Mouse (Mus musculus) forebrain, embryonic 11.5 days (tissue): ENCODE measurements around the gene Dab1. TPM values are rescaled to one million over a fixed set of nuclear protein-coding genes. Genes with fewer than 3 reads are reported as not detected.

ENCODE experiments used
- ATAC-seq: fragments of 200-750 bp; cut with Nextera tagmentation; replicated peaks from 2 replicates; pipeline ENCODE4 v1.8.0; 2017; ENCODE audit warnings: moderate TSS enrichment; ENCODE audit not compliant: low FRiP score
- DNase-seq: peaks from one replicate; pipeline ENCODE4 v3.0.0-alpha.2; 2017; ENCODE audit warnings: low spot score
- H3K27ac ChIP-seq: fragments of 300-500 bp; sonication (generic); 2 replicates; pipeline ENCODE4 v1.5.1; 2014; ENCODE audit warnings: low read depth, low read length
- H3K27me3 ChIP-seq: fragments of 300-500 bp; sonication (generic); 2 replicates; pipeline ENCODE4 v1.6.1; 2014; ENCODE audit warnings: mild to moderate bottlenecking, low read length, mixed read lengths; ENCODE audit not compliant: control insufficient read depth, insufficient read depth
- H3K36me3 ChIP-seq: fragments of 300-500 bp; sonication (generic); 2 replicates; pipeline ENCODE4 v1.6.1; 2014; ENCODE audit warnings: mild to moderate bottlenecking, low read length, moderate library complexity, mixed read lengths; ENCODE audit not compliant: control insufficient read depth, insufficient read depth
- H3K4me1 ChIP-seq: fragments of 300-500 bp; sonication (generic); replicated peaks from 2 replicates; pipeline ENCODE4 v1.6.1; 2014; ENCODE audit warnings: low read length, mixed read lengths; ENCODE audit not compliant: control insufficient read depth, insufficient read depth
- H3K4me2 ChIP-seq: fragments of 300-500 bp; sonication (generic); 2 replicates; pipeline ENCODE4 v1.6.1; 2014; ENCODE audit warnings: low read depth, mild to moderate bottlenecking, low read length, moderate library complexity, mixed read lengths; ENCODE audit not compliant: severe bottlenecking
- H3K4me3 ChIP-seq: fragments of 300-500 bp; sonication (generic); 2 replicates; pipeline ENCODE4 v1.5.1; 2014; ENCODE audit warnings: low read depth, low read length
- H3K9ac ChIP-seq: fragments of 300-500 bp; sonication (generic); 2 replicates; pipeline ENCODE4 v1.6.1; 2014; ENCODE audit warnings: low read length
- H3K9me3 ChIP-seq: fragments of 300-500 bp; sonication (generic); 2 replicates; pipeline ENCODE4 v1.6.1; 2016; ENCODE audit warnings: low read length, mixed read lengths; ENCODE audit not compliant: control insufficient read depth
- WGBS: fragments of 180-500 bp; shearing (Covaris S2); extraction: QIAGEN DNeasy Blood & Tissue Kit; methylation state at CpG from one replicate; pipeline ENCODE4 v1.1.7; 2014; 5-methylcytosine and 5-hydroxymethylcytosine counted together
- polyA plus RNA-seq: library from polyadenylated mRNA; unstranded; fragments of >200 nt; fragmentation: Nextera tagmentation; extraction: Ambion mirVana; gene quantifications from 2 replicates; pipeline ENCODE4 v1.2.1, GENCODE M21; 2014

The Dab1 gene
- polyA plus RNA-seq, 1 experiment from 2014 or later = 51.6 TPM

- H3K36me3 ChIP-seq = no peaks in the 10 kb centered on the region
- H3K27me3 ChIP-seq = no peaks in the 10 kb centered on the region
- no peak overlapping the region for H3K9ac ChIP-seq
- no peak overlapping the region for H3K4me2 ChIP-seq
- no peak for DNase-seq
- no peaks in the 10 kb centered on the region for H3K4me1 ChIP-seq
- WGBS = 86% methylated on average over 4 of the region's 4 CpGs
- H3K9me3 ChIP-seq = no peaks in the 10 kb centered on the region
- ATAC-seq = no peak
- no peak overlapping the region for H3K4me3 ChIP-seq
- H3K27ac ChIP-seq = no peak overlapping the region
Measured at GRCm38 (mm10) chr4:104120108-104120507, 500.9 kb downstream of the Dab1 start.

- WGBS = 96% methylated on average over 5 of the region's 5 CpGs
- no peaks in the 10 kb centered on the region for H3K27me3 ChIP-seq
- H3K4me1 ChIP-seq = no peaks in the 10 kb centered on the region
- no peak overlapping the region for H3K27ac ChIP-seq
- H3K36me3 ChIP-seq = no peaks in the 10 kb centered on the region
- no peak for DNase-seq
- H3K4me2 ChIP-seq = no peak overlapping the region
- H3K4me3 ChIP-seq = no peak overlapping the region
- ATAC-seq = no peak
- H3K9me3 ChIP-seq = no peaks in the 10 kb centered on the region
- H3K9ac ChIP-seq = no peak overlapping the region
Measured at GRCm38 (mm10) chr4:104121959-104122358, 502.8 kb downstream of the Dab1 start.

- ATAC-seq = no peak
Measured at GRCm38 (mm10) chr4:104122364-104122763, 503.2 kb downstream of the Dab1 start.

GRCm38 (mm10) chr4:104153637-104154036 lies 534.5 kb downstream of the Dab1 start:
- DNase-seq (no peak), ATAC-seq (no peak)
- Histone ChIP-seq H3K27me3 (no peaks in the 10 kb centered on the region), H3K4me3 (no peak overlapping the region), H3K4me1 (no peaks in the 10 kb centered on the region), H3K9me3 (no peaks in the 10 kb centered on the region), H3K9ac (no peak overlapping the region), H3K27ac (no peak overlapping the region), H3K36me3 (no peaks in the 10 kb centered on the region), H3K4me2 (no peak overlapping the region)

More at GRCm38 (mm10) chr4:104122364-104122763, 503.2 kb downstream of the Dab1 start:
- Histone ChIP-seq H3K4me3 (no peak overlapping the region), H3K9ac (no peak overlapping the region), H3K4me1 (no peaks in the 10 kb centered on the region), H3K36me3 (no peaks in the 10 kb centered on the region), H3K4me2 (no peak overlapping the region), H3K27ac (no peak overlapping the region), H3K9me3 (no peaks in the 10 kb centered on the region), H3K27me3 (no peaks in the 10 kb centered on the region)
- WGBS = 68% methylated on average over 1 of the region's 1 CpGs
- DNase-seq = no peak

GRCm38 (mm10) chr4:104178067-104178466 lies 558.9 kb downstream of the Dab1 start:
- 79% methylated on average over 3 of the region's 3 CpGs for WGBS

GRCm38 (mm10) chr4:104186311-104186710 lies 567.2 kb downstream of the Dab1 start:
- ATAC-seq (no peak), DNase-seq (no peak)
- no peaks in the 10 kb centered on the region for H3K27me3 ChIP-seq
- H3K4me3 ChIP-seq = no peak overlapping the region
- no peaks in the 10 kb centered on the region for H3K9me3 ChIP-seq
- no peak overlapping the region for H3K9ac ChIP-seq
- H3K4me2 ChIP-seq = no peak overlapping the region
- H3K36me3 ChIP-seq = no peaks in the 10 kb centered on the region
- WGBS = 80% methylated on average over 4 of the region's 4 CpGs
- no peak overlapping the region for H3K27ac ChIP-seq
- no peaks in the 10 kb centered on the region for H3K4me1 ChIP-seq

More at GRCm38 (mm10) chr4:104178067-104178466, 558.9 kb downstream of the Dab1 start:
- no peaks in the 10 kb centered on the region for H3K27me3 ChIP-seq
- no peaks in the 10 kb centered on the region for H3K4me1 ChIP-seq
- DNase-seq (no peak), ATAC-seq (no peak)
- no peak overlapping the region for H3K4me2 ChIP-seq
- H3K4me3 ChIP-seq = no peak overlapping the region
- H3K27ac ChIP-seq = no peak overlapping the region
- no peaks in the 10 kb centered on the region for H3K9me3 ChIP-seq
- H3K9ac ChIP-seq = no peak overlapping the region
- no peaks in the 10 kb centered on the region for H3K36me3 ChIP-seq

- DNase-seq (no peak), ATAC-seq (no peak)
- H3K27ac ChIP-seq = no peak overlapping the region
- H3K4me2 ChIP-seq = no peak overlapping the region
- no peak overlapping the region for H3K4me3 ChIP-seq
- no peaks in the 10 kb centered on the region for H3K27me3 ChIP-seq
- no peaks in the 10 kb centered on the region for H3K9me3 ChIP-seq
- 91% methylated on average over 8 of the region's 8 CpGs for WGBS
- no peaks in the 10 kb centered on the region for H3K36me3 ChIP-seq
- no peaks in the 10 kb centered on the region for H3K4me1 ChIP-seq
- H3K9ac ChIP-seq = no peak overlapping the region
Measured at GRCm38 (mm10) chr4:104198635-104199034, 579.5 kb downstream of the Dab1 start.

GRCm38 (mm10) chr4:104201686-104202085 lies 582.5 kb downstream of the Dab1 start:
- 83% methylated on average over 5 of the region's 5 CpGs for WGBS
- DNase-seq (no peak), ATAC-seq (no peak)
- Histone ChIP-seq H3K4me3 (no peak overlapping the region), H3K9ac (no peak overlapping the region), H3K27ac (no peak overlapping the region), H3K9me3 (no peaks in the 10 kb centered on the region), H3K4me2 (no peak overlapping the region), H3K4me1 (no peaks in the 10 kb centered on the region), H3K27me3 (no peaks in the 10 kb centered on the region), H3K36me3 (no peaks in the 10 kb centered on the region)

- ATAC-seq (no peak), DNase-seq (no peak)
- Histone ChIP-seq H3K4me3 (no peak overlapping the region), H3K4me2 (no peak overlapping the region), H3K9me3 (no peaks in the 10 kb centered on the region), H3K36me3 (no peaks in the 10 kb centered on the region), H3K9ac (no peak overlapping the region), H3K27ac (no peak overlapping the region), H3K27me3 (no peaks in the 10 kb centered on the region), H3K4me1 (no peaks in the 10 kb centered on the region)
- 39% methylated on average over 6 of the region's 6 CpGs for WGBS
Measured at GRCm38 (mm10) chr4:104204047-104204446, 584.9 kb downstream of the Dab1 start.
